Mouse (Mus musculus) adrenal gland, adult (tissue): ENCODE results near the gene Aasdh.
A peak's percentile ranks its signal among the peaks of the same experiment; 100 is the strongest.

ENCODE experiments used
- DNase-seq, 2 experiments: peaks; one replicate each; pipeline ENCODE4 v3.0.0; 2022 to 2023; ENCODE audit warnings: low spot score in 1 of 2; ENCODE audit not compliant: inconsistent age in 2 of 2

The Aasdh gene

DNA sequence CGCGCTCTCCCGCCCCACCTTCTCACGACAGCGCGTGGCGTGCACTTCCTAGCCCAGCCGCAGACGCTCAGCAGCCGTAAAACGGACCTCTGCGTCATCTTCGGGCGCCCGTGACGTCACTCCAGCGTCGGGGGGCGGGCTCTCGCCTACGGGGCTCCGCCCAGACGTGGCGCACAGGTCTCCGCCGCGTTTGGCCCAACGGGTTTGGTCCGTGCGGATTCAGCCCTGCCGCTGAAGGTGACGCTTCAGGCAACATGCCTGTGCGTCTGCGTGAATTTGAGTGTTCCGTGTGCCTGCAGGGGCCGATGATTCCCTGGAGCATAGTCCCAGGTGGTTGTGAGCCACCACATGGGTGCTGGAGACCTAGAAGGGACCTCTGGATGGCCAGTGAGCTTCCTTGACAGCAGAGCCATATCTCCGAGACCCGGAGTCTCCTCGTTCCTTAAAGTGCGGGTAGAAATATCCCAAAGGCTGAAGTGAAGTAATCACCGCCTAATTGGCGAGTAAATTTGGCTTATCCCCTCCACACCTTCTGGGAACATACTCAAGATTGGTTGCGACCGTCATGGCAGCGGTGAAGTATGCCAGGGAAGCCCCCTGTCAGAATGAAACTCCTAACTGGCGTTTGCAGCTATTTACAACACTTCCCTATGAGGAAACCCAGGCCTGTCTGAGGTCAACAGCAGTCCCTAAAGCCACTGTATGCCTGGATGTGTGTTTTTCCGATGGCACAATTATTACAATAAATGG, at the start of gene Aasdh:
Gene Aasdh (minus strand): TSS at position 110 of the 750 bp plus-strand sequence.
- peak; percentile 95 to 99 for DNase-seq

DNA sequence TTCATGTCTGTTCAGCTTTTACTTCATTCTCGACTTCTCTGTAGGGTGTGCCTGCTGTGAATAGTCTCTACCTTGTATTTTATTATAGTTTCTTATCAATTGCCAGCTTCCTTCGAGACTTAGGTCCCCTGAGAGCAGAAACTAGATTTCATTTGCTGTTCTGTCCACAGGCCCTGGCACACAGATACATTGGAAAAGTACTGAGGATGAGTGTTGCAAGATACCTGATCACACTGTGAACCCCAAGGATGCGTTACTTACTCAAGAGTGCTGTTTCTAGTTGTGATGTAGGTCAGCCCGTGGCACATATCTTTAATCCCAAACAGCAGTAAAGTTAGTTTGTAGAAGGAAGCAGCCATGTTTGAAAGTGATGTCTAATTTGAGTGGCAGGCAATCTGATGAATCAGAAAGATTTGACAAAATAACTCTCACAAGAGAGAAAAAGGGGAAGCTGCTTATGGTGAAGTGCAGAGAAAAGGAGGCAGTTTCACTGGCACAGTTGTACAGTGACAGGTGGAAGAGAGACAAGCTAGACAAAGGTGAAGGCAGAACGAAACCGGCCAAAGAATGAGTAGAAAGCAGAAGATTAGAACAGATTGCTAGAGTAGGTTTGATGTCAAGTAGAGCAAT, 49.1 kb upstream of the Aasdh start:
- peak in 1 of 2 experiments; percentile 82 for DNase-seq

DNA sequence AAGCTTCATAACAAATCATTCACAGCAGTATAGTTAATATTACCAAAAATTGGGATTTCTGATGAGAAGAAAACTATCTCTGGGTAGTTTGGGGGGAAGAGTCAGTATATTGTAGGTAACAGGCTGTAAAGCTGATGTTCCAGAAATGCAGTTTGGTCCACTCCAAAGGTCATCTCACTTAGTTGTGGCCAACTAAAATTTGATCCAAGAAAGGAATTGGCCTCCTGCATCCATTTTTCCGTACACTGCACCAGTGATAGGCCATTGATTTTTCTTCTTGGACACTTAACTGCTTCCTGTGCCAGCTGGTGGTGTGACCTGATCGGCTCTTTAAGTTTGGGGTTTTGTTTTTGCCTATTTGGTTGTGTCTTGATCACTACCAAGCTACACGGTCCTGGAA, 48.5 kb upstream of the Aasdh start:
- peak in 1 of 2 experiments; percentile 42 for DNase-seq

- peak in 1 of 2 experiments; percentile 54 for DNase-seq
These were observed 47.1 kb upstream of the Aasdh start for GRCm38 (mm10) chr5:76952112-76953040.

DNA sequence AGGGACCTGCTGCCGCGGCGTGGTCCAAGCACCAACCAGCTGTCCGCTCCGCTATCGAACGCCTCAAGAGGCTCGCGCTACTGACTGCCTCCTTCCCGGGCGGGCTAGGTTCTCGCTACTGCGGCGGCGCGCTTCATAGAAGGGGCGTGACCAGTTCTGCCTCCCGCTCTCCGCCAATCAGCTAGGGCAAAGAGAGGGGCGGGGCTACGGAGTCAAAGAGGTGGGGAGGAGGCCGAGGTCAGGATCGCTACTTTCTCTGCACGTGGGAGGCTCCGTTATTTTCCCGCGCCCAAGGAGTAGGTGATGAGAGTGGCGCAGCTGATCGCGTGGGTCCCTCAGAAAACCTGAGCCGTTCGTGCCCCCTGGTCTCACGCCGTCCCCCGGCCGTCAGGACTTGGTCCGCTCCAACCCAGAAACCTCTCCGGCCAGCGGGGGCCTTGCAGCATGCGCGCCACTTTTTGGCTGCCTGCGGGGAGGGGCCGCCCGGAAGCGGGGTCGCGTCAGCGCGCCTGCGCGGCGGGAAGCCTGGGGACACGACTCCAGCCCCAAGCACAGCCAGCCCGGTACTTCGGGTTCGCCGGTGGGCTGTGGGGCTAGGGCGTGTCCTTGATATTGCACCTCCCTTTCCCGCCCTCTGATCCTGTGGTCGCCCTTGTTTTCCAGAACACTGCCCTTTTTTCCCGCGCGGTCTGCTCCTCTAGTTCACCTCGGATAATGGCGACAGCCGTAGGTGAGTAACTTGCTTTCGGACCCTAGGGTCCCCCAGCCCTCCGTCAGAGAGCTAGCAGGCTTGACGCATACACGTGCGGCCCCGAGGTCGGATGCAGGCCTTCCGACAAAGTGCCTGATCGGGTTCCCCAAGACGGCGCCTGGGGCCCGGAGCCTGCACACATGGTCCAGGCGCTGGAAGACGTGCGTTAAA, 46.1 kb upstream of the Aasdh start, which contains the start of the genes Paics and Ppat:
Gene Paics (plus strand): TSS at position 202 of the 922 bp plus-strand sequence.
Gene Ppat (minus strand): TSS at position 473 of the 922 bp plus-strand sequence.
- DNase-seq, result peak; percentile 99 to 100

DNA sequence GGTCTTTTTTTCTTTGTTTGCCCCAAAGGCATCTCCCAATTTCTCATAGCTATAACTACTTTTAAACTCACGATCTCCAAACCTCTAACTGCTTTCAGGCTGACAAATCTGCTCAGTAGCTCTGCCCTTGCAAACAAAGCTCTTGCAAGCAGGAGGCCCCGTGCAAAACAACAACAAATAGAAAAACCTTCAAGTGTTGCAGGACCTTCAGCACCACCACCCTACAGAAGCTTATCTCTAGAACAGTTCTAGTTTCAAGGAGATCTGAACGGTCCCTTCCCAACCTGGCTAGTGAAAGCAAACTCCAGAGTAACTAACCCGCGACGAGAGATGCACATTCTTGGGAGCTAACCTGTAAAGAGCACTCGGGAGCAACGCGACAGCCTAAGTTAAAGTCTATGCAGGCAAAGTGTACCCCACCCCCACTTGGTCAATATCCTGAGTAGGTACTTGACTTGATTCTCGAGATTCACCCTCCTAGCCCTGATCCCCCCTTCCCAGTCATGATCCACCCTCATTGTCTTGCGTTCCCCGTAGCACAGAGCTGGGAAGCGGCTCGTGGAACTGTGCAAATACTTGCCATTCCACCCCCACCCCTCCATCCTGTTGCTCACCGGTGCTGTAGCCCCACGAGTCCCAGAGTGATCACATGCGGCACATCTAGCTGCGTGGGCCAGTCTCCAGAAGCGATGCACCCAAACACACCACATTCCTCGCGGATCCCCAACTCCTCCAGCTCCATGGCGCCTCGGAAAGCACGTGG, 45.2 kb upstream of the Aasdh start:
- DNase-seq, result peak in 1 of 2 experiments; percentile 75

DNA sequence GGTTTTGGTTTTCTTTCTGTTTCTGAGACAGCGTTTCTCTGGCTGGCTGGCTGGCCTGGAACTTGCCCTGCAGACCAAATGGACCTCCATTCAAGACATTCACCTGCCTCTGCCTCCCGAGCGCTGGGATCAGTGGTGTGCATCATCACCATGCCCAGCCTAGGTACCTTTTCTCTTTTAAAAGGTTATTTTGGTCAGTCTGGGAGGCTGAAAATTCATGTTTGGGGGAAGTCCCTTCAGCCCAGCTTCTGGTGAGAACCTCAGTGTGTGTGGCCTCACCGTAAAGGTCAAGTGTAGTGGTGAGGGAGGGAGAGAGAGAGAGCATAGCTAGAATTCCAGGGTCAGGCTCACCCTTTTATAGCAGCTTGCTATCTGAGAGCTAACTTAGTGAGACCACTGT, 42.4 kb upstream of the Aasdh start:
- no peak for DNase-seq

DNA sequence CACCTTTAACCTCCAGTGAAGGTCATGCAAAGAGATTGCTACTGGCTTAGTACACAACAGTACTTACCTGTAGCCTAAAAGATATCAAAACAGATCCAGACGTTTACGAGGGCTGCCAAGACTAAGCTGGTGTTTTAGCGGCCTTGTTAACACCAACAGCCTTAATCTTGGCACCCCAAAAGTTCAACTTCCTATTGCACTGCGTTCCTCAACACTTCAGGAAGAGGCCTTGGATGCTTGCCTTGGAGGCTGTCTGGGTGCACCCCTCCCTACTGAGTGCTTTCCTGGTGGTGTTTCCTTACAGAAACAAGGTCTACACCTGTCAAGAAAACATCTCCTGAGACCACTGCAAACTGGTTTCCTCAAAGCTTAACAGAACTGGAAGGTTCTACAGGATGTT, 41.8 kb upstream of the Aasdh start:
- no peak for DNase-seq

- no peak for DNase-seq
These were observed 40.3 kb upstream of the Aasdh start for GRCm38 (mm10) chr5:76945678-76946033.

- no peak for DNase-seq
These were observed 39.8 kb upstream of the Aasdh start for GRCm38 (mm10) chr5:76944965-76945677.

- no peak for DNase-seq
These were observed 37.2 kb upstream of the Aasdh start for GRCm38 (mm10) chr5:76942505-76942904.

DNA sequence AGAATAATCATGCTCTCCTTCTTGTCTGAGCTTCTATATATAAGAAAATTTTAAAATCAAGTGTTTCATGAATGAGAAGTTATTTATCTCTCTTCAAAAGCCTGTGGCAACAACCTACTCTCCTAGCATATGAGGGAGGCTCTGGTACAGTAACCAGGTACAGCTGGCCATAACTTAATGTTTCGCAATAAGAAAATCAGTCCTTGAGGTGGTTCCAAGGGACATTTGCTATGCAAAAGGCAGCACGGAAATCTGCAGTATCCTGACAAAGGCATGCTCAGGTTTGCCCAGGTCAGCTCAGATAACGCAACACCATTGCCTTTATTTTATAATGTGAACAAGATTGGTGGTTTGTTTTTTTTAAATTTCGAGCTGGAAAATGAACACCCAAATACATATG, 36.7 kb upstream of the Aasdh start:
- no peak for DNase-seq

- DNase-seq, result no peak
These were observed 34.4 kb upstream of the Aasdh start for GRCm38 (mm10) chr5:76939717-76940116.

DNA sequence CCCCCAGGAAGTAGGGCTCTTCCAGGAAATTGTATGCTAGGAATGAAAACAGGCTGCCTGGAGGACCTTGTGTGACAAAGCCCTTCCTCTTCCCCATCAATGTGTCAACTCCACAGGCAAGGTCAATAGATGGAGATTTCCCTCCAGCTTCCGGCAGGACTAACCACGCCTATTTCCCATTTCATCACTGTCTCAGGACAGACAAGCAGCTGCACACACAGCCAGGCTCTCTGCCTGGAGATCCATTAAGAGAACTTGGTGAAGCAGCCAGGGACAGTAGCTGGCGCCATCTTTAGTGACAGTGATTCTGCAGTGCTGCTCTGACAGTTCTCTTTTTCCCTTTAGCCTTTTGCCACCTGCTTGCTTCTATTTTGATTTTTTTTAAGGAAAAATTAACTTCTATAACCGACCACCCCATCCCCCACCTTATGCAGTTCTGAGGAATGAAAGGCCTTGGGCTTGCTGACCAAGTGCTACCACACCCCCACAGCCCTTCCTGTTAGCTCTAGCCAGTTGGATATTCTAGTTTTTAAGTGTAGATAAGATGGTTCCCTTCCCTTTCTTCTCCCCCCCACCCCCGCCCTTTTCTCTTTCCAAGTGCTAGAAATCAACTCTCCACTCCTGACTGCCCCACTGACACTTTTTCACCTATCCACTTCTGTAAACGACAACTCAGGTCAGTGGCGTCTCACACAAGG, 24.0 kb upstream of the Aasdh start:
- peak; percentile 22 to 59 for DNase-seq

DNA sequence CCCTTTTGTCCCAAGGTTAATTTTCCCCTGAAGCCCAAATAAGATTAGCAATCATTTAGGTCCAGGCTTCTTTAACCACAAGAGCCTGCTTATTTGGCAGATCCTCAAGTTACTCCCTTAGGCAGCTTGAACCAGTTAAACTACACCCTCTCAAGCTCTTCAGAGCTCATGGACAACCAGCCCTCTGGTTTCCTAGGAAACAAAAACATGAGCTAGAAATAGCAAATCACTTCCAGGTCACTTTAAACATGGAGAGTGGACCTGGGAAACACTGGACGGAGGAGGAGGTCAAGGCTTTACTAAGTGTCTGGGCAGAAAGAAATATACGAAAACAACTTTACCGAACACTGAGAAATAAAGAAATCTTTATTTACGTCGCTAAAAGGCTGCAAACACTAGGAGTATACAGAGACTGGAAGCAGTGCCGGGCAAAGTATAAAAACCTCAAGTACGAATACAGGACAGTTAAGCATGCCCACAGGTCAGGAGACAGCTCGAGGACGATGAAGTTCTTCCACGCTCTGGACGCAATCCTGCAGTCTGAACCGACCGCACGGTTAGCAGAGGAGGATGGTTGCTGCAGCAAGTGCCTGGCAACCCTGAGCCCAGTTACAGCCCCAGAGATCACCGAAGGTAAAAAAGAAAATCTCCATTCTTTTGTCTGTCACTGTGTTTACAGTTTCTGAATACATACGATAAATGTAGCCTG, 23.0 kb upstream of the Aasdh start:
- peak; percentile 32 to 77 for DNase-seq

- DNase-seq, result no peak
These were observed 19.0 kb upstream of the Aasdh start for GRCm38 (mm10) chr5:76924296-76924695.

- peak; percentile 49 to 84 for DNase-seq
These were observed 18.1 kb upstream of the Aasdh start for GRCm38 (mm10) chr5:76923428-76923827.

DNA sequence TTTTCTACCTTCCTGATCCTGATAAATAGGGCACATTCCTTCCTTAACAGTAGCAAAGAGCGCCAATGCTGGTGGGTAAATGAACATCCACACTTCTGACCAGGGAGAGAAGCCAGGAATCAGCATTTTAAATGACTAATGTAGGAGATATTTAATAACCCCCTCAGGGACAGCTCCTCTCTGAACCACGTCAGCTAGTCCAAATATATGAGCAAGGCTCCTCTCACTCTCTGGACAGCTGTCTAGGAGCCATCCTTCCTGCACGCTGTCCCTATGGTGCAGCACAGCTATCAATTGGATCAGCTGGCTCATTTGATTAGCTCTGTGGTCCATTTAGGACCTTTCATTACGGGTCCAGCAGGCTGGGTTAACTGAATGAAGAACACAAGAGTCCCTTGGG, 17.5 kb upstream of the Aasdh start:
- DNase-seq, result no peak
